ENCODE assay signal across 22 mouse cellular contexts in the genomic region with DNA sequence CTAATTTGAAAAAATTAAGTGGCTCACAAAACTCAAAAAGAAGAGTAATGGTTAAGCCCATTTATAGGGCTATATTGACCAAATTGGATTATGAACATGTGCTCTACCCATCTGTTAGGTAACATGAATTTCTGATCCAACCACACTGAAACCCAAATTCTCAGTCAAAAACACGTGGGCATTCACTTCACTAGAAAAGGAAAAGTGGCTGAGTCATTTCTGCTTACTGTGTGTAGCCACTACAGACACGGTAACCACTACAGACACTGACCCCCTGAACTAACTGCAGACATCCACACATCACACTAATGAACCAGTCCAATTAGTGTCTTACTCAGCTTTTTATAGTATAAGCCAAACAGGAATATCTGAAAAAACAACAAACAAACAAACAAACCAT. TPM values are rescaled to one million over a fixed set of nuclear protein-coding genes. Genes with fewer than 3 reads are reported as not detected.
DNase-seq lines count a peak whose midpoint lies in the region; ATAC-seq and TF ChIP-seq lines count a peak whose summit lies in the region.
"Had no signal": no experiment of that assay in that cellular context is flagged by ENCODE, and none has a peak within 500 bp of the region (broad histone marks: within the 10 kb centered on the region; RNA-seq: fewer than 3 reads in every experiment).

No protein-coding gene starts in this region.

- dilution Hi-C loops in CH12.LX (cut with MboI; ENCODE audit: extremely low pct_ligation_motif_present, extremely low pct_unique_long_range_greater_than_20kb, low sequenced_read_pairs) = no loop called here

- TF ChIP-seq POLR2A in CH12.LX (IDR thresholded peaks at IDR 0.05; ENCODE audit: low read depth, low read length) = no peak

- H3K36me3 ChIP-seq in CH12.LX (replicated peaks in 1 of 2; ENCODE audit: control insufficient read depth in 1 of 2, insufficient read depth in 1 of 2, low read length in 1 of 2) = peaks cover 0 to 12% of the 10 kb centered on the region in 2 experiments
- peaks cover 3% of the 10 kb centered on the region for H3K36me3 ChIP-seq in liver, postnatal 0 days (replicated peaks; ENCODE audit: insufficient read depth, low read length)
- no peaks in the 10 kb centered on the region for H3K36me3 ChIP-seq in hindbrain, embryonic 13.5 days
- H3K36me3 ChIP-seq: forebrain, embryonic 15.5 days; hindbrain, embryonic 15.5 days; intestine, embryonic 15.5 days had no signal

- H3K79me2 ChIP-seq in CH12.LX (replicated peaks; ENCODE audit: control insufficient read depth, extremely low read depth, insufficient read depth, poor library complexity, severe bottlenecking) = 0 out of 2 replicates have a peak, but pooled peaks cover 7% of the 10 kb centered on the region

- H3K4me2 ChIP-seq in CH12.LX (ENCODE audit: insufficient read depth, low read depth, poor library complexity, severe bottlenecking) = no peak overlapping the region
- 0 out of 2 replicates have a peak overlapping the region, but pooled peaks have one; percentile 9 for H3K4me2 ChIP-seq in liver, postnatal 0 days (ENCODE audit: low read depth, low read length)
- H3K4me2 ChIP-seq in hindbrain, embryonic 13.5 days = no peak overlapping the region
- H3K4me2 ChIP-seq: embryonic facial prominence, embryonic 12.5 days; forebrain, embryonic 15.5 days; heart, embryonic 12.5 days; hindbrain, embryonic 15.5 days; intestine, embryonic 15.5 days; limb, embryonic 13.5 days; lung, embryonic 14.5 days had no signal

- H3K9ac ChIP-seq in CH12.LX (ENCODE audit: insufficient read depth, low read depth) = no peak overlapping the region
- H3K9ac ChIP-seq in liver, postnatal 0 days (replicated peaks) = no peak overlapping the region
- H3K9ac ChIP-seq in hindbrain, embryonic 13.5 days = no peak overlapping the region
- H3K9ac ChIP-seq: embryonic facial prominence, embryonic 12.5 days; forebrain, embryonic 15.5 days; heart, embryonic 12.5 days; hindbrain, embryonic 15.5 days; intestine, embryonic 15.5 days; limb, embryonic 13.5 days; lung, embryonic 14.5 days had no signal

- DNase-seq in gastrocnemius, adult 2 months = no peak
- no peak for DNase-seq in gastrocnemius, postnatal 25 days
- DNase-seq in CH12.LX (ENCODE audit: extremely low read depth) = peak; percentile 65
- peak; percentile 65 for DNase-seq in brain, adult 2 months (ENCODE audit: low read depth, low spot score)
- no peak for DNase-seq in liver, postnatal 0 days
- DNase-seq in kidney, adult 18-20 months = no peak
- no peak for DNase-seq in heart, postnatal 14 days
- DNase-seq: cerebellum, adult 9-10 months; kidney, postnatal 4 days; lung, embryonic 14.5 days; lung, postnatal 4 days; right cerebral cortex, postnatal 25 days had no signal

- no peak for TF ChIP-seq RAD21 in CH12.LX (IDR thresholded peaks at IDR 0.05; ENCODE audit: low read depth, low read length)

- no peaks in the 10 kb centered on the region for H3K27me3 ChIP-seq in CH12.LX (replicated peaks)
- H3K27me3 ChIP-seq in liver, postnatal 0 days (ENCODE audit: insufficient read depth, low read length) = no peaks in the 10 kb centered on the region
- H3K27me3 ChIP-seq in hindbrain, embryonic 13.5 days = no peaks in the 10 kb centered on the region
- H3K27me3 ChIP-seq: embryonic facial prominence, embryonic 12.5 days; forebrain, embryonic 15.5 days; heart, embryonic 12.5 days; hindbrain, embryonic 15.5 days; intestine, embryonic 15.5 days; limb, embryonic 13.5 days had no signal

- ATAC-seq in liver, postnatal 0 days = peak; percentile 27; the same call in 1 of the 2 replicates
- ATAC-seq in hindbrain, embryonic 13.5 days (ENCODE audit: low FRiP score) = no peak
- ATAC-seq: midbrain, embryonic 16.5 days had no signal

- H3K4me3 ChIP-seq in gastrocnemius, adult 2 months = no peak overlapping the region
- H3K4me3 ChIP-seq in CH12.LX (replicated peaks in 1 of 3; ENCODE audit: low read depth in 2 of 3, low read length in 2 of 3, poor library complexity in 1 of 3) = no peak overlapping the region
- no peak overlapping the region for H3K4me3 ChIP-seq in liver, postnatal 0 days (ENCODE audit: low read depth, low read length)
- no peak overlapping the region for H3K4me3 ChIP-seq in hindbrain, embryonic 13.5 days
- H3K4me3 ChIP-seq: embryonic facial prominence, embryonic 12.5 days; erythroblast, embryonic 14.5 days; forebrain, embryonic 15.5 days; heart, embryonic 12.5 days; hindbrain, embryonic 15.5 days; intestine, embryonic 15.5 days; limb, embryonic 13.5 days had no signal

- in situ Hi-C loops in CH12.LX (cut with MboI; ENCODE audit: low pct_ligation_motif_present, low pct_unique_long_range_greater_than_20kb, low sequenced_read_pairs) = no loop called here

- intact Hi-C loops in gastrocnemius, adult 2 months (cut with DNase I) = no loop called here
- intact Hi-C loops in heart, postnatal 14 days (cut with DNase I) = no loop called here

- no peaks in the 10 kb centered on the region for H3K9me3 ChIP-seq in CH12.LX (replicated peaks; ENCODE audit: low read length)
- H3K9me3 ChIP-seq in liver, postnatal 0 days (ENCODE audit: low read length) = no peaks in the 10 kb centered on the region
- no peaks in the 10 kb centered on the region for H3K9me3 ChIP-seq in hindbrain, embryonic 13.5 days
- H3K9me3 ChIP-seq: embryonic facial prominence, embryonic 12.5 days; forebrain, embryonic 15.5 days; heart, embryonic 12.5 days; hindbrain, embryonic 15.5 days; intestine, embryonic 15.5 days; limb, embryonic 13.5 days had no signal

- TF ChIP-seq CTCF in gastrocnemius, adult 2 months (IDR thresholded peaks at IDR 0.05) = no peak
- TF ChIP-seq CTCF in CH12.LX (conservative IDR thresholded peaks at IDR 0.05 in 1 of 2, IDR thresholded peaks at IDR 0.05 in 1 of 2; ENCODE audit: low read depth in 2 of 2, low read length in 2 of 2) = no peak
- TF ChIP-seq CTCF in liver, postnatal 0 days (IDR thresholded peaks at IDR 0.05; ENCODE audit: low read depth) = no peak

- 15% methylated on average over 2 of the region's 2 CpGs for WGBS in liver, postnatal 0 days (ENCODE audit: insufficient replicate concordance)
- 77% methylated on average over 2 of the region's 2 CpGs for WGBS in hindbrain, embryonic 13.5 days

- H3K27ac ChIP-seq in gastrocnemius, adult 2 months = peak overlapping the region; percentile 41; the same call in 1 of the 2 replicates
- no peak overlapping the region for H3K27ac ChIP-seq in CH12.LX (ENCODE audit: insufficient read depth, low read depth)
- H3K27ac ChIP-seq in liver, postnatal 0 days (ENCODE audit: low read depth) = peak overlapping the region; percentile 45
- H3K27ac ChIP-seq in hindbrain, embryonic 13.5 days = no peak overlapping the region
- H3K27ac ChIP-seq: embryonic facial prominence, embryonic 12.5 days; forebrain, embryonic 15.5 days; hindbrain, embryonic 15.5 days; intestine, embryonic 15.5 days; limb, embryonic 13.5 days; stomach, postnatal 0 days had no signal

- TF ChIP-seq EP300 in CH12.LX (IDR thresholded peaks at IDR 0.05; ENCODE audit: low read length) = 0 out of 2 replicates have a peak, but pooled peaks have one; percentile 55
- no peak for TF ChIP-seq EP300 in liver, postnatal 0 days (IDR thresholded peaks at IDR 0.05; ENCODE audit: low read depth)

- H3K4me1 ChIP-seq in CH12.LX (ENCODE audit: control insufficient read depth in 1 of 2, insufficient read depth in 2 of 2) = peaks cover 3 to 50% of the 10 kb centered on the region in 2 experiments
- H3K4me1 ChIP-seq in liver, postnatal 0 days (ENCODE audit: insufficient read depth) = peaks cover 24% of the 10 kb centered on the region
- peaks cover 10% of the 10 kb centered on the region for H3K4me1 ChIP-seq in hindbrain, embryonic 13.5 days (replicated peaks)

TF ChIP-seq in CH12.LX, 34 proteins besides CTCF, POLR2A, EP300 and RAD21 (continues in another document):
- no peak for TF ChIP-seq E2F4 (IDR thresholded peaks at IDR 0.05; ENCODE audit: insufficient replicate concordance, low read depth, low read length)
- peak; percentile 79 for TF ChIP-seq MYC (IDR thresholded peaks at IDR 0.05; ENCODE audit: low read depth, low read length)
- peak; percentile 78 for TF ChIP-seq BHLHE40 (IDR thresholded peaks at IDR 0.05; ENCODE audit: low read depth, low read length)
- TF ChIP-seq IRF4 (IDR thresholded peaks at IDR 0.05; ENCODE audit: low read depth, low read length) = peak; percentile 81; the same call in 1 of the 2 replicates
- TF ChIP-seq HCFC1 (IDR thresholded peaks at IDR 0.05; ENCODE audit: low read depth, low read length) = no peak
- no peak for TF ChIP-seq RCOR1 (conservative IDR thresholded peaks at IDR 0.05; ENCODE audit: low read depth, low read length)
- 0 out of 2 replicates have a peak, but pooled peaks have one; percentile 25 for TF ChIP-seq ETS1 (conservative IDR thresholded peaks at IDR 0.05; ENCODE audit: low read depth, low read length)
- no peak for TF ChIP-seq TBP (conservative IDR thresholded peaks at IDR 0.05; ENCODE audit: low read depth, low read length)
- TF ChIP-seq ZNF384 (IDR thresholded peaks at IDR 0.05; ENCODE audit: low read depth, low read length) = no peak
- 0 out of 2 replicates have a peak, but pooled peaks have one; percentile 58 for TF ChIP-seq MAFK (IDR thresholded peaks at IDR 0.05; ENCODE audit: insufficient replicate concordance, low read length)
- no peak for TF ChIP-seq ZC3H11A (IDR thresholded peaks at IDR 0.05; ENCODE audit: low read depth, low read length)
- TF ChIP-seq MEF2A (IDR thresholded peaks at IDR 0.05; ENCODE audit: borderline replicate concordance, low read depth, low read length) = no peak
- no peak for TF ChIP-seq SIN3A (IDR thresholded peaks at IDR 0.05; ENCODE audit: low read length)
- TF ChIP-seq MXI1 (IDR thresholded peaks at IDR 0.05; ENCODE audit: low read depth, low read length) = peak; percentile 53; the same call in 1 of the 2 replicates
- no peak for TF ChIP-seq TCF12 (IDR thresholded peaks at IDR 0.05; ENCODE audit: low read depth, low read length)
- TF ChIP-seq USF1 (IDR thresholded peaks at IDR 0.05; ENCODE audit: low read depth, low read length) = no peak
- no peak for TF ChIP-seq NRF1 (IDR thresholded peaks at IDR 0.05; ENCODE audit: low read depth, low read length)
- TF ChIP-seq USF2 (conservative IDR thresholded peaks at IDR 0.05; ENCODE audit: low read depth, low read length) = no peak
- TF ChIP-seq GABPA (IDR thresholded peaks at IDR 0.05; ENCODE audit: insufficient replicate concordance, low read depth, low read length) = no peak
- peak; percentile 93 for TF ChIP-seq MAX (IDR thresholded peaks at IDR 0.05; ENCODE audit: low read length)

RNA-seq across cellular contexts. Expression of gene Lrp6, which starts 22.7 kb away (rescaled TPM):
- 10 to 100 TPM; 45.0 to 46.7 TPM for total RNA-seq in gastrocnemius, adult 2 months (2021)
- 10 to 100 TPM; 42.9 to 46.1 TPM for total RNA-seq in gastrocnemius, postnatal 25 days (2021)
- total RNA-seq in CH12.LX (2012; rRNA removed) (12.4 and 13.2 TPM in 2 replicates), CH12.LX (2014; rRNA removed) (13.3 and 13.7 TPM in 2 replicates)
- polyA plus RNA-seq in CH12.LX (2012; ENCODE audit: insufficient read length, low read depth) = 13.4 and 15.6 TPM in 2 replicates
- polyA plus RNA-seq in liver, postnatal 0 days (2015; fragmentation: Nextera tagmentation; extraction: Ambion mirVana) = 10.1 and 10.7 TPM in 2 replicates
- 10 to 100 TPM; 56.1 to 62.8 TPM for total RNA-seq in heart, postnatal 14 days (2021)
- 20.6 and 22.3 TPM in 2 replicates for polyA plus RNA-seq in hindbrain, embryonic 13.5 days (2015; fragmentation: Nextera tagmentation; extraction: Ambion mirVana)

Comparison
In these comparisons a context has a peak if more than half of its experiments do, and no peak if none do; other contexts are left out.
1. DNase-seq: peak in CH12.LX (single experiment) and brain, adult 2 months (single experiment); none in gastrocnemius, adult 2 months (single experiment), gastrocnemius, postnatal 25 days (single experiment), liver, postnatal 0 days (single experiment), kidney, adult 18-20 months (single experiment) and heart, postnatal 14 days (0 of 2).
2. H3K27ac ChIP-seq: peak in gastrocnemius, adult 2 months (single experiment) and liver, postnatal 0 days (single experiment); none in CH12.LX (single experiment) and hindbrain, embryonic 13.5 days (single experiment).